Mouse (Mus musculus) kidney, embryonic 14.5 days (tissue): ENCODE measurements around the gene Meis1. TPM values are rescaled to one million over a fixed set of nuclear protein-coding genes. Genes with fewer than 3 reads are reported as not detected.

Experiments used
- ATAC-seq: fragments of 200-750 bp; cut with Nextera tagmentation; 2 replicates; pipeline ENCODE4 v1.8.0; 2017; ENCODE audit warnings: moderate number of reproducible peaks, mild to moderate bottlenecking, moderate TSS enrichment, moderate library complexity; ENCODE audit not compliant: low FRiP score, low TSS enrichment
- H3K27ac ChIP-seq: fragments of 300-500 bp; sonication (generic); 2 replicates; pipeline ENCODE4 v1.5.1; 2014; ENCODE audit warnings: low read depth, mild to moderate bottlenecking, low read length, moderate library complexity, mixed read lengths
- H3K27me3 ChIP-seq: fragments of 300-500 bp; sonication (generic); 2 replicates; pipeline ENCODE4 v1.6.1; 2014; ENCODE audit warnings: mild to moderate bottlenecking, low read length; ENCODE audit not compliant: control insufficient read depth, insufficient read depth
- H3K36me3 ChIP-seq: fragments of 300-500 bp; sonication (generic); 2 replicates; pipeline ENCODE4 v1.6.1; 2014; ENCODE audit warnings: low read length, mixed read lengths; ENCODE audit not compliant: control insufficient read depth, insufficient read depth
- H3K4me1 ChIP-seq: fragments of 300-500 bp; sonication (generic); 2 replicates; pipeline ENCODE4 v1.6.1; 2014; ENCODE audit warnings: low read length, mixed read lengths; ENCODE audit not compliant: control insufficient read depth, insufficient read depth
- H3K4me2 ChIP-seq: fragments of 300-500 bp; sonication (generic); replicated peaks from 2 replicates; pipeline ENCODE4 v1.6.1; 2014; ENCODE audit warnings: low read depth, mild to moderate bottlenecking, low read length
- H3K4me3 ChIP-seq: fragments of 300-500 bp; sonication (generic); 2 replicates; pipeline ENCODE4 v1.5.1; 2014; ENCODE audit warnings: mild to moderate bottlenecking, low read length
- H3K9ac ChIP-seq: fragments of 300-500 bp; sonication (generic); 2 replicates; pipeline ENCODE4 v1.6.1; 2014; ENCODE audit warnings: low read depth, mild to moderate bottlenecking, low read length, moderate library complexity
- H3K9me3 ChIP-seq: fragments of 300-500 bp; sonication (generic); 2 replicates; pipeline ENCODE4 v1.6.1; 2016; ENCODE audit warnings: low read length; ENCODE audit not compliant: control insufficient read depth
- WGBS: fragments of 180-500 bp; shearing (Covaris S2); extraction: QIAGEN DNeasy Blood & Tissue Kit; methylation state at CpG from one replicate; pipeline ENCODE4 v1.1.7; 2014; 5-methylcytosine and 5-hydroxymethylcytosine counted together
- polyA plus RNA-seq: library from polyadenylated mRNA; unstranded; fragments of >200 nt; fragmentation: Nextera tagmentation; extraction: Ambion mirVana; gene quantifications from 2 replicates; pipeline ENCODE4 v1.2.1, GENCODE M21; 2014

Gene Meis1
- polyA plus RNA-seq, 1 experiment from 2014 or later = 109 TPM

- peaks cover 17% of the 10 kb centered on the region for H3K36me3 ChIP-seq
- H3K9me3 ChIP-seq = no peaks in the 10 kb centered on the region
- no peak overlapping the region for H3K27ac ChIP-seq
- H3K27me3 ChIP-seq = no peaks in the 10 kb centered on the region
- no peak overlapping the region for H3K4me3 ChIP-seq
- no peak overlapping the region for H3K4me2 ChIP-seq
- WGBS = 22% methylated on average over 2 of the region's 2 CpGs
- ATAC-seq = peak; percentile 77
- peaks cover 27% of the 10 kb centered on the region for H3K4me1 ChIP-seq
- no peak overlapping the region for H3K9ac ChIP-seq
Observed at GRCm38 (mm10) chr11:18883507-18883881, 135.3 kb downstream of the Meis1 start.

DNA sequence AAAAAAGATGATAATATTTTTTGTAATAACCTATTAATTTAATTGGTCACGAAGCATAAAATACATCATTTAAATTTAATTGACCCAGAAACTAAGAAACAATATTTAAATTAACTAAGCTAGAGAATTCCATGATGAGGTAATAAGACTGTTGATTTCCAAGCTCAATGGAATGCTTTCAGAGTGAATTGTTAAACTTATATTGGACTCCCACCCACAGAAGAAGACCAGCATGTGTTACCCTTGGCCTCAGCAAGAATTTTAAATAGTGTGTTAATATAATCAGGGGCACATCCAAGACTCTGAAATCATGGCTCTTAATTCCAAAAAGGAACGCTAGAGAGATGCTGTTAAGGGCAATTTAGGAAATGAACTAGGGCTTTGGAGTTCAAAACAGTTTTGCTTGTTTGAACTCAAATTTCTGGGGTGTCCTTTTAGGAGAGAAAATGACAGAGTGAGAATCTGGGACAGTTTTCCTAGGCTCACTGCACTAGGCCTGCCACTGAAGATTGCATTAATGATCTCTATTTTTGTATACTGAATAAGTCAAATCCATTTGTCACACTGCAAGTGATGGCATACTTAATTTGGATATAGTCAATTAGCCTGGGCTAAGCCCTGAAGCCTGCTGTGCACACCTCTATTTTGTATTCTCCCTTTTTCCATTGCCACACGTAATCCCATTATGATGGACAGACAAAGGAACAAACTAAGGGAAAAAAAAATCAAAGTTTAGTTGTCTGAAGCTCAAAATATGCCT, 135.9 kb downstream of the Meis1 start:
- Histone ChIP-seq H3K27ac (no peak overlapping the region), H3K9ac (no peak overlapping the region), H3K27me3 (no peaks in the 10 kb centered on the region), H3K36me3 (peaks cover 17% of the 10 kb centered on the region), H3K4me2 (no peak overlapping the region), H3K4me1 (peaks cover 27% of the 10 kb centered on the region), H3K9me3 (no peaks in the 10 kb centered on the region), H3K4me3 (no peak overlapping the region)
- WGBS = 51% methylated on average over 3 of the region's 3 CpGs
- no peak for ATAC-seq

DNA sequence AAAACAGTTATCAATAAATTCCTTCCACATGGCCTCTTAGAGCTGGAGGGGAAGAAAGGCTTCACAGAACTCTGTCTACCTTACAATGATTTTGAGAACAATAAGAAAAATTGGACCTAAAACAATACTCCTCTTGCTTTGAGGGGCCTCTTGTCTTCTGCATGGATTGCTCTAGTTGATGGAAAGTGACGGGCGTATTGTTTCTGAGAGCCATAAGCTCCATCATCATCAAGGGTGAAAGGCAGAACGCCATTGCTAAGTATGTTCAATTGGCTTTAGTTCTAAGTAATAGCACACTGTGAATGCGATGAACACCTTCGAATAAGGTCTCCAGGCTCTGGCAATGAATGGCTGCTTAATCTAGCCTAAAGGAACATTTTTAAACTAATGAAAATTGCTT, 136.5 kb downstream of the Meis1 start:
- H3K27me3 ChIP-seq = no peaks in the 10 kb centered on the region
- no peak overlapping the region for H3K4me2 ChIP-seq
- no peak overlapping the region for H3K4me3 ChIP-seq
- peaks cover 17% of the 10 kb centered on the region for H3K36me3 ChIP-seq
- H3K9ac ChIP-seq = no peak overlapping the region
- WGBS = 90% methylated on average over 5 of the region's 5 CpGs
- H3K4me1 ChIP-seq = peaks cover 27% of the 10 kb centered on the region
- H3K9me3 ChIP-seq = no peaks in the 10 kb centered on the region
- no peak overlapping the region for H3K27ac ChIP-seq
- no peak for ATAC-seq

DNA sequence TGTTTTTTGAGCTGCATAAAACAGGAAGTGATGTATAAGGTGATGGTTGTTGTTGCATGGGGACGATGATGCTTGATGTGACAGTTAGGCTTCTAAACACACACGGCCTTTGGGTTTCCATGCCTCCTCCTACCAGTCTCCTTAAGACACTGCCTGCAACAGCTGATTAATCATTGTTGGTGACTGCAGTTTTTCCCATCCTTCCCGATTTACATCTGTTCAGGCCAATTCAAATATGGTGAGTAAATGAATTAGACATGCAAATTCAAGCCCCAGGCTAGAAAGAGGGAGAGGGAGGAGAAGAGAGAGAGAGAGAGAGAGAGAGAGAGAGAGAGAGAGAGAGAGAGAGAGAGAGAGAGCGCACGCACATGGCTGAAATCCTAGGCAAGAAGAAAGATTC, 138.0 kb downstream of the Meis1 start:
- Histone ChIP-seq H3K9me3 (no peaks in the 10 kb centered on the region), H3K4me3 (no peak overlapping the region), H3K36me3 (peaks cover 17% of the 10 kb centered on the region), H3K9ac (no peak overlapping the region), H3K27me3 (no peaks in the 10 kb centered on the region), H3K4me1 (peaks cover 31% of the 10 kb centered on the region), H3K27ac (no peak overlapping the region), H3K4me2 (no peak overlapping the region)
- WGBS = 55% methylated on average over 5 of the region's 5 CpGs
- no peak for ATAC-seq

DNA sequence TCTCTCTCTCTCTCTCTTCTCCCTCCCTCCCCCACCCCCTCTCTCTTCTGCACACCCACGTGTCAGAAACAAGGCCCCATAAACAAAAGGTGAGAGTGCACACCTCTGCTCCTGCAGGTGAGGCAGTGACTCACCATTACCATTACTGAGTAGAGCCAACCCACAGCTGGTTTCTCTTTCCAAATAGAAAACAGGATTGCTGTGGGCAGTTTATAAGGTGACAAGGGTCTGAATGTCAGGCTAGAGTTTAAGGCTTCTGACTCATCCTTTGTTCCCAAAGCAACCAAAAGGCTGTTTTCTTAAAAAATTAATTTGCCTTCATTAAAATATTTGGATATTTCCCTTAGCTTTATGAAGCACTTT, 139.3 kb downstream of the Meis1 start:
- Histone ChIP-seq H3K27me3 (no peaks in the 10 kb centered on the region), H3K27ac (peak overlapping the region; percentile 93; the same call in 1 of the 2 replicates), H3K9ac (no peak overlapping the region), H3K4me1 (peaks cover 26% of the 10 kb centered on the region; the same call in 1 of the 2 replicates), H3K4me3 (no peak overlapping the region), H3K9me3 (no peaks in the 10 kb centered on the region), H3K4me2 (no peak overlapping the region; the same call in 1 of the 2 replicates), H3K36me3 (peaks cover 12% of the 10 kb centered on the region)
- 0% methylated on average over 1 of the region's 1 CpGs for WGBS
- ATAC-seq = no peak

- WGBS = 5% methylated on average over 12 of the region's 13 CpGs
- Histone ChIP-seq H3K36me3 (peaks cover 12% of the 10 kb centered on the region), H3K4me2 (peak overlapping the region; percentile 71), H3K9ac (peak overlapping the region; percentile 34; the same call in 1 of the 2 replicates), H3K4me3 (peak overlapping the region; percentile 47), H3K27me3 (no peaks in the 10 kb centered on the region), H3K4me1 (peaks cover 20% of the 10 kb centered on the region; the same call in 1 of the 2 replicates), H3K9me3 (no peaks in the 10 kb centered on the region), H3K27ac (peak overlapping the region; percentile 93)
- no peak for ATAC-seq
Observed at GRCm38 (mm10) chr11:18878748-18879455, 139.9 kb downstream of the Meis1 start.

- Histone ChIP-seq H3K27me3 (no peaks in the 10 kb centered on the region), H3K9ac (peak overlapping the region; percentile 58; the same call in 1 of the 2 replicates), H3K36me3 (peaks cover 12% of the 10 kb centered on the region; the same call in 1 of the 2 replicates), H3K4me2 (peak overlapping the region; percentile 71), H3K4me1 (peaks cover 15% of the 10 kb centered on the region; the same call in 1 of the 2 replicates), H3K9me3 (no peaks in the 10 kb centered on the region), H3K4me3 (peak overlapping the region; percentile 47), H3K27ac (peak overlapping the region; percentile 93)
- ATAC-seq = peak; percentile 0; the same call in 1 of the 2 replicates
- WGBS = under 1% methylated on average over 18 of the region's 18 CpGs
Observed at GRCm38 (mm10) chr11:18878016-18878415, 140.8 kb downstream of the Meis1 start.

DNA sequence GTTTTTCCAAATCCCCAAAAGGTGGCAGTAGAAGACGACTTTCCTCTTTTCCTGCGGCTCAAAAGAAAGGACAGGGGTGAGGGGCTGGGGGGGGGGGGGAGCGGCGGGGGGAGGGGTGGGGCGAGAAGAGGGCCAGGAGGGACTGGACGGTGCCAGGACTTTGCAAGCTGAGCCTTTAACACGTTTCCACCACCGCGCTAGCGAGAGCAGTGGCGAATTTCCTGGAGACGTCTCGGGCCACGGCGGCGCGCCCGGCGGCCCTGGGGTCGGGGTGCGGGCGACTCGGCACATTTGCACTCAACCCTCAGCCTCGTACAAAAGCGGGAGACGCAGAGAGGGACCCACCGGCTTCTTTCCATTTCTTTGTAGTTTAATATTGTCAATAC, 141.2 kb downstream of the Meis1 start:
- Histone ChIP-seq H3K4me3 (peak overlapping the region; percentile 47), H3K36me3 (peaks cover 12% of the 10 kb centered on the region; the same call in 1 of the 2 replicates), H3K4me1 (peaks cover 15% of the 10 kb centered on the region; the same call in 1 of the 2 replicates), H3K27me3 (no peaks in the 10 kb centered on the region), H3K4me2 (peak overlapping the region; percentile 71), H3K9me3 (no peaks in the 10 kb centered on the region), H3K9ac (peak overlapping the region; percentile 58; the same call in 1 of the 2 replicates), H3K27ac (peak overlapping the region; percentile 93)
- 0% methylated on average over 23 of the region's 27 CpGs for WGBS
- ATAC-seq = peak; percentile 87
